13 mouse cellular contexts compared by ENCODE assay signal in the genomic region with DNA sequence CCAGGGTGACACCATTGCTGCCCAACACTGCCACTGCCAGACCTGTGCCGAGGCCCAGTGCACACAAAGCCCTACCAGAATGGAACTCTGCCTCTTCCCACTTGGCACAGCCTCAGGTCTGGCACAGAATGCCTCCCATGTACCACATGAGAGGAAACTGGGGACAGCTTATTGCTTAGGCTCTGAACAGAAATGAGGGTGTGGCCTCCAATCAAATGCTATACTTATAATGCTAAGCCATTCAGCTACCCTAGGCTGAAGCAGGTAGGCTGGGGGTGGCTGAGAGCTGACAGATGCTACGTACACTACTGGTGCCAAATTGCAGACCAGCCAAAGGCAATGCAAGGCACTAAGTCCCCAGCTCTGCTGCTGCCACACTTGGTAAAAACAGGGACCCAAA.
DNase-seq lines count a peak whose midpoint lies in the region; ATAC-seq and TF ChIP-seq lines count a peak whose summit lies in the region.
"Had no signal": no experiment of that assay in that cellular context is flagged by ENCODE, and none has a peak within 500 bp of the region (broad histone marks: within the 10 kb centered on the region; RNA-seq: fewer than 3 reads in every experiment).

No protein-coding gene starts in this region.

- TF ChIP-seq EP300 in liver, postnatal 0 days (IDR thresholded peaks at IDR 0.05; ENCODE audit: low read depth) = no peak

- H3K4me2 ChIP-seq in hindbrain, postnatal 0 days (ENCODE audit: low read depth, low read length) = no peak overlapping the region
- no peak overlapping the region for H3K4me2 ChIP-seq in hindbrain, embryonic 12.5 days (replicated peaks)
- H3K4me2 ChIP-seq in liver, postnatal 0 days (ENCODE audit: low read depth, low read length) = no peak overlapping the region
- H3K4me2 ChIP-seq: liver, embryonic 13.5 days had no signal

- peak; percentile 36 to 47 for DNase-seq in cerebellum, adult 18-20 months
- DNase-seq in hindbrain, postnatal 0 days (ENCODE audit: low spot score) = peak; percentile 41
- DNase-seq in adipocyte (ENCODE audit: low spot score) = peak; percentile 46
- DNase-seq in cerebellum, postnatal 14 days = peak; percentile 63 to 64
- DNase-seq in ovary, postnatal 36 days (ENCODE audit: low spot score) = no peak
- DNase-seq in liver, postnatal 0 days = no peak
- DNase-seq: B cell, adult 2 months; gastrocnemius, postnatal 36 days; liver, embryonic 13.5 days had no signal

- H3K4me1 ChIP-seq in hindbrain, postnatal 0 days (ENCODE audit: insufficient read depth, low read length) = no peaks in the 10 kb centered on the region
- peaks cover 11% of the 10 kb centered on the region for H3K4me1 ChIP-seq in hindbrain, embryonic 12.5 days
- no peaks in the 10 kb centered on the region for H3K4me1 ChIP-seq in liver, postnatal 0 days (ENCODE audit: insufficient read depth)
- H3K4me1 ChIP-seq: embryonic facial prominence, embryonic 10.5 days had no signal

- 42% methylated on average over 2 of the region's 2 CpGs for WGBS in hindbrain, postnatal 0 days
- 86% methylated on average over 2 of the region's 2 CpGs for WGBS in hindbrain, embryonic 12.5 days
- WGBS in liver, postnatal 0 days (ENCODE audit: insufficient replicate concordance) = 92% methylated on average over 2 of the region's 2 CpGs

- no peaks in the 10 kb centered on the region for H3K27me3 ChIP-seq in hindbrain, postnatal 0 days (ENCODE audit: insufficient read depth, low read length)
- no peaks in the 10 kb centered on the region for H3K27me3 ChIP-seq in hindbrain, embryonic 12.5 days
- no peaks in the 10 kb centered on the region for H3K27me3 ChIP-seq in liver, postnatal 0 days (ENCODE audit: insufficient read depth, low read length)
- H3K27me3 ChIP-seq: liver, embryonic 13.5 days had no signal

- no peak overlapping the region for H3K27ac ChIP-seq in hindbrain, postnatal 0 days
- no peak overlapping the region for H3K27ac ChIP-seq in hindbrain, embryonic 12.5 days
- H3K27ac ChIP-seq in liver, postnatal 0 days (ENCODE audit: low read depth) = no peak overlapping the region
- H3K27ac ChIP-seq: embryonic facial prominence, embryonic 10.5 days; liver, embryonic 13.5 days; macrophage had no signal

- no peak for TF ChIP-seq CTCF in hindbrain, postnatal 0 days (IDR thresholded peaks at IDR 0.05; ENCODE audit: low read depth)
- TF ChIP-seq CTCF in liver, postnatal 0 days (IDR thresholded peaks at IDR 0.05; ENCODE audit: low read depth) = no peak

- no peaks in the 10 kb centered on the region for H3K9me3 ChIP-seq in hindbrain, postnatal 0 days (ENCODE audit: low read length)
- no peaks in the 10 kb centered on the region for H3K9me3 ChIP-seq in hindbrain, embryonic 12.5 days (replicated peaks)
- H3K9me3 ChIP-seq in liver, postnatal 0 days (ENCODE audit: low read length) = no peaks in the 10 kb centered on the region
- H3K9me3 ChIP-seq: embryonic facial prominence, embryonic 10.5 days; liver, embryonic 13.5 days had no signal

- H3K9ac ChIP-seq in hindbrain, postnatal 0 days (replicated peaks; ENCODE audit: low read length) = no peak overlapping the region
- no peak overlapping the region for H3K9ac ChIP-seq in hindbrain, embryonic 12.5 days
- H3K9ac ChIP-seq in liver, postnatal 0 days (replicated peaks) = no peak overlapping the region
- H3K9ac ChIP-seq: liver, embryonic 13.5 days had no signal

- no peaks in the 10 kb centered on the region for H3K36me3 ChIP-seq in hindbrain, postnatal 0 days (ENCODE audit: insufficient read depth, low read length)
- 0 out of 2 replicates have a peak, but pooled peaks cover 3% of the 10 kb centered on the region for H3K36me3 ChIP-seq in hindbrain, embryonic 12.5 days
- no peaks in the 10 kb centered on the region for H3K36me3 ChIP-seq in liver, postnatal 0 days (replicated peaks; ENCODE audit: insufficient read depth, low read length)

- ATAC-seq in cerebellum, adult (ENCODE audit: insufficient number of reproducible peaks, low FRiP score, low TSS enrichment) = no peak
- ATAC-seq in hindbrain, postnatal 0 days = no peak
- no peak for ATAC-seq in hindbrain, embryonic 12.5 days (ENCODE audit: low FRiP score)
- no peak for ATAC-seq in liver, postnatal 0 days

- no peak overlapping the region for H3K4me3 ChIP-seq in hindbrain, postnatal 0 days (ENCODE audit: low read length)
- no peak overlapping the region for H3K4me3 ChIP-seq in hindbrain, embryonic 12.5 days
- no peak overlapping the region for H3K4me3 ChIP-seq in liver, postnatal 0 days (ENCODE audit: low read depth, low read length)
- H3K4me3 ChIP-seq: embryonic facial prominence, embryonic 10.5 days; liver, embryonic 13.5 days had no signal

Comparison
In these comparisons a context has a peak if more than half of its experiments do, and no peak if none do; other contexts are left out.
1. DNase-seq: peak in cerebellum, adult 18-20 months (2 of 2), hindbrain, postnatal 0 days (single experiment), adipocyte (single experiment) and cerebellum, postnatal 14 days (2 of 2); none in ovary, postnatal 36 days (single experiment) and liver, postnatal 0 days (single experiment).